Mouse (Mus musculus): ENCODE results near the gene Sparc.
A peak's percentile ranks its signal among the peaks of the same experiment; 100 is the strongest.
"Not testable (repeated sequence)": the region's sequence is repeated elsewhere in the genome, so short reads cannot be mapped to it uniquely, and the experiment has no call there.

The Sparc gene

DNA sequence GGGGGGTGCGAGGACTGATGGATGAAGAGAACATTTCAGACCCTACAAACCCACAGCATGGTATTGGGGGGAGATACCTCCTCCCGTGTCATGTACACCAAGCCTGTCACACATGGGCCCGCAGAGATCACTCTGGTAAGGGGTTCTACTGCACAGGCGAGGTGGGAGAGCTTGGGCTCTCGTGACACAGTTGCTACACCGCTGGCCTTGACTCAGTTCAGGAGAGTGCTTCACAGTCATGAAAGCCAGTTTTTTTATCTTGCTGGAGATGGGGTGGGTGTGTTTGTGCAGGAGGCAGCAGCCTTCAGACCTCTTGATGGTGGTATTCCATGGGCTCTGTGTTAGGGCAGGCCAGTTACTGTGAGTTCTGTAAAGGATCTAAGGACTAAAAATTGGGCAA is 13.1 kb upstream of the Sparc start:
- DNase-seq (ENCODE audit: extremely low spot score) = no peak

DNA sequence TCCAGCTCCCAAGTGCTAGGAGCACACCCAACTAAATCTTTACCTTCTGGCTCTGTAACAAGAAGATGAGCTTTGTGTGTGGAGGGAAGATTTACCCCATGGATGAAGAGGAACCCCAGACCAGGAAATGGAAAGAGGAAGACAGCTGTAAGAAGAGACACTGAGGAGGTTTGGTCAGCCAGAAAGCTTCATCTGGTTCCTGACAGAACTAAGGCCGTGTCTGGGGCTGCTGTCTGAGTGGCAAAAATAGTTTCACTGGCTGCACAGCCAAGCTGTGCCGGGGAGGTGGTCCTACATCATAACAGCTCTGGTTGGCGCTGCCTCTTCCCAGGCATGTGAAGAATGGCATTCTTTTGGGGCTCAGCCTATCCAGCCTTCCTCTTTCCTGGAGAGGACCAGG is 10.0 kb upstream of the Sparc start:
- DNase-seq (ENCODE audit: extremely low spot score) = no peak

DNA sequence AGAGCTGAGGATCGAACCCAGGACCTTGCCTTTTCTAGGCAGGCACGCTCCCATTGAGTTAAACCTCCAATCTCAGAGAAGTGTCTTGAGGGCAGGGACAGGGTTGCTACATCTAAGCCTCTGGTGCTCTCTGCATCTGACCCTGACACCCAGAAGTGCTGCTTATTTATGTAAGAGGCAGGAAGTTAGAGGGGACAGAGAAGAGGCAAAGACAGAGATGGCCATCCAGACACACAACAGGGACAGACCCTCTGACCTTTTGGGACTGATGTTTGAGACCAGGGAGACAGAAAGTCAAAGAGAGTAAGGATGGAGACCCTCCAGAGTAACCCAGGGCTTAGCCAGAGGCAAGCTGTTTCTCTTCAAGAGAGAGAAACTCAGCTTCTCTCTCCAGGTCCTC is 7.0 kb upstream of the Sparc start:
- no peak for DNase-seq (ENCODE audit: extremely low spot score)

DNA sequence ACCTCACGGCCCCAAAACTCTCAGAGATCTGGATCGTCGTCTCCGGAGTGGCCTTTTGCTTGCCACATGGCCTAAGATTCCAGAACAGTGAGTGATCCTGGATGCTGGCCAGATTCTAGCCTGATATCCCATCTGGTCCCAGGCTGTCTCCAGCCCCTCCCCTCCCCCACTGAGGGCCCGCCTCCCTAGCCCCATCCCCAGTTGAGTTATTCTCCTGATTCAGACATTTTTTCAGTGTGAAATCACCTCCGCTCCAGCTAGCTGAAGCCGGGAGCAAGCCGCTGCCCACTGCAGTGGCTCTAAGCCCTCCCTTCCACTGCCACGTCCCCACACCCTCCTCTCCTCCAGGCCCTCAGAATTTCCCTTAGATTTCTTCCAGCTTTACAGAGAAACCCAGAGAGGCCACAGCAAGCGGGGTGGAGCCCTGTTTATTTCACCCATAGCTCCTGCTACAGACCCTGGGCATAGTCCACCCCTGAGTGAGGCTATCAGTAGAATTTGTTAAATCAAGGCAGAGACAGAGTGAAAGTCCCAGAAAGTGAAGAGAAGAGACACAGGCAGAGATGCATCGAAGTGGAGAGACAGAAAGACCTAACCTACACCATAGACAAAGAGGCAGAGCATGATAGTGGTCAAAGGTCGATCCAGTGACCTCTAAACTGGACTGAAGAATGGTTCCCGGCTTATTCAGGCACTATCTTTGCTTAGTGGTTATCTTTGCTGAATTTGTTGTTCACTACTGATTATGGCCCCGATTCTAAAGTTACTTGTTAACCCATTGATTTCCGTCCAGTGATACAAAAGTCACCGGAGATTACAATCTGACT is 5.4 kb upstream of the Sparc start:
- DNase-seq (ENCODE audit: extremely low spot score) = peak; percentile 79

DNA sequence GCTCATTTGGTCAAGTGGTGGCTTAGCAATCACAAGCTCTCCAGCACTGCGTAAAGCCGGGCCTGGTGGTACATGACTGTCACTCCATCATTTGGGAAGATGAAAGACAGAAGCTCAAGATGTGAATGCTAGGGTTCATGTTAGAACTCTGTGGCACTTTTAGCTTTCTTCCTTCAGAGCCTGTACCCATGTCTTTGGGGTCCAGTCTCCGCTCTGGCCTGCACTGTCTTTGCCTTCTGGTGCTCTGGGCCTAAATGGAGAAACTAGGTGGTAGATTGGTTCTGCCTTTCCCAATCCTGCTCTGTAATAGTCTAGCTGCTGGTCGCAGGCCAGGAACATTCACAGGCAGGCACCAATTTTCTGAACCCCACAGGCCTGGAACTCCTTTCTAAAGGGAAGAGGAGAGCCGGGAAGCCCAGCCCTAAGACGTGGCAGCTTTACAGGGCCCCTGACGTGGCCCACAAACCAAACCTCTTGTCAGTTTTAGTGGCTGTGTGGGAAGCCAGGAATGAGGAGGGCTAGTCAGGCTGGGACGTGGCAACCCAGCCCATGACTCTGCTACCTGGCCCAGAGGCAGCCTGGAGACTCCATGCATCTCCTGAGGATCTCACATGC is 1.9 kb upstream of the Sparc start:
- DNase-seq (ENCODE audit: extremely low spot score) = no peak

DNA sequence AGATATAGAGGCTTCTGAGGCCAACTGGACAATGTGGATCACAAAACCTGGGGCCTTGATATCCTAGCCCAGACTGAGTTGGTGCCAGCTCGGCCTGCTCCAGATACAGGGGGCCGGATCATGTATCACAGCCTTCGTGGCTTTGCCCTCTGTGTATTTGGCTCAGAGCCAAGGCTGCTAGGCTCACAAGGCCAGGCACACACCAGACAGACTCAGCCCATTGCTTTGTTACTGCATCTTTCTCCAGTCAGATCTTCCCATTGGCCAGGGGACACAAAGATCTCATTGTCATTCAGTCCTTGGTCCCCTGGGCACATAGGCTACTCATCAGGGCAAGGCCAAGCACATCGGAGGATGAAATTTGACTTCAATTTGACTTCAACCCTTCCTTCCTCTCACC is 773 bp upstream of the Sparc start:
- no peak for DNase-seq (ENCODE audit: extremely low spot score)

DNA sequence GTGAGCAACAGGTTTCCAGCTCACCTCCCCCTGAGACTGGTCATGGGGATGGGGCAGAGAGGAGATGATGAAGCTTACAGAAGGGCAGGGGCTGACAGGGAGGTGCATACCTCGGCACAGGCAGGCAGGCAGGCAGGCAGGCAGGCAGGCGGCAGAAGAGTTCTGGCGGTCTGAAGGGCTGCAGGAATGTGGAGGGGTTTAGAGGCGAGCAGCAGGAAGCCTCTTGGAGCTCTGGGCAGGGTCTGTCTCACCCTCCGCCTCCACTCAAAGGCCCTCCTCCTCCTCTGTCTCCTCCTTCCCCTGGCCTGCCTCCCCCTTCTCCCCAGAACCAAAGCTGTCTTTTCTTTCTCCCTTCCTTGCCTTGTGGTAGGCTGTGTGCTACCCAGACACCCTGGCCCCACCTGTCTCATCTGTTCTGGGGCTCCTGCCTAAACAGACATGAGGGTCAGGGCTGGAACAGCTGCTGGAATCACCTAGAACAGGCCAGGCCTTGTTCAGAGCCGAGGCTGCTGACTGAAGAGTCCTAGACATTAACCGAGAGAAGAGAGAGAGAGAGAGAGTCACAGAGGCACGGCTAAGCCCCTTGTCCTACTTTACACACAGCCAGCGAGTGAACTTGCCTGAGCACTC is 3.2 kb downstream of the Sparc start:
- DNase-seq (ENCODE audit: extremely low spot score) = peak; percentile 77

DNA sequence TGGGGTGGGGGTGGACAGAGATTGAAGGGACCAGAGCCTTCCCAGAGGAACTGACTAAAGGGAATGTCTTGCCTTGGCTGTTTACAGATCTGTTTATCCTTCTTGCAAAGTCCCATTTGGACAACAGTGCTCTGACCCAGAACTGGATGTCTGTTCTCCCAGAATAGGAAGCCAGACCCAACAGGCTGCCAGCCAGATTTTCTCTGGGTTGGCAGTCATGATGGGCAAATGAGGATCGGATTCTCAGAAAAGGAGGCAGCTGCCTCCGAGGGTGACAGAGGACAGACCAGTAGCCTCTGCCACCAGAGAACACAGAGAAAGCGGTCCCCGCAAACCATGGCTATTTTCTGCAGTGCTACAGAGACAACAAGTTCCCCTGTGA is 3.7 kb downstream of the Sparc start:
- no peak for DNase-seq (ENCODE audit: extremely low spot score)

DNA sequence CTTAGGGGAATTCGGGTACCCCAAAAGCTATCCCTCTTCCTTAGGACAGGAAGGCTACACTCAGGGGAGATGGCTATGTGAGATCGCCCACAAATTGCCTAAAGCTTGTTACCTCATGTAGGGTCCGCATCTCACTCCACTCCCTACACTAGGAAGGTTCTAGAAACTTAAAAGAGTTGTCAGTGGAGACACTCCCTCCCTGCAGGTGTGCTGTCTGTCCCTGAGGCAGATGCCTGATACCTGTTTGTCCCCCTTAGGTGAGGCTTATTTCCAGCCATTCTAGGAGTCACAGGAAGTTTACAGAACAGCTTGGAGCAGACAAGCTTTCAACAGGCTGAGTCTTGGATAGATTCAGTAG is 4.3 kb downstream of the Sparc start:
- no peak for DNase-seq (ENCODE audit: extremely low spot score)

DNA sequence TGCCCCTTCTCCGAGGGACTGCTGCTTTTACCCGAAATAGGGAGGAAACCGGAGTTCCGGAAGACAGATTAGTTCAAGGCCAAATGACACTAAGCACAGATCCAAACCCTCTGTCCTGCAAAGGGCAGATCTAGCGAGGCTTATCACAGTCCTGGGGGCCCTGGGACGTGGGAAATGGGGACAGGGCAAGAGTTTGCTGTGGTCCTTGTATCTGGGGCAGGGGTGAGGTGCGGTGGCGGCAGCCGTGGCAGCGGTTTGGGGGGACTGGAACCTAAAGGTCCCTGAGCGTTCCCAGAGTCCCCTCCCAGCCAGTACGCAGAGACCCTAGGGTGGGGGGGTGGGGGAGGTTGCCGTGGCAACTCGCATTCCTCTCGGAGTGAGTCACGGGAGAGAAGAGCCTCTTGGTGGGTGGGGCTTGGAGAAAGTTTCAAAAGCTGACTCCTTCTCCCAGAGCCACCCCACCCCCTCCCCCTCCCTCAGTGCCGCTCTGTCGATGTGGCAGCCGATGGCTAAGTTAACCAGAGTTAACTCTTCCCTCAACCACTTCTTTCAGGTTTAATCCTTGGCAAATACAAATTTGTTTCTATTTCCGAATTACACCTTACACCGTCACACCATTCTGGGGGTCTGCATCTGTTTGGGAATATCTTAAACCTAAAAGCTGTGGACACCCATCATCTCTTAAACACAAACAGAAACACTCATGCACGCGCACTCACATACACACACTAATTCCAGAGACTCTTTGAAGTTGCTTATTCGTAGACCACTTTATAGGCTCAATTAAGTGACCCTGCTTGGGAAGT is 4.9 kb downstream of the Sparc start:
- peak; percentile 90 for DNase-seq (ENCODE audit: extremely low spot score)

DNA sequence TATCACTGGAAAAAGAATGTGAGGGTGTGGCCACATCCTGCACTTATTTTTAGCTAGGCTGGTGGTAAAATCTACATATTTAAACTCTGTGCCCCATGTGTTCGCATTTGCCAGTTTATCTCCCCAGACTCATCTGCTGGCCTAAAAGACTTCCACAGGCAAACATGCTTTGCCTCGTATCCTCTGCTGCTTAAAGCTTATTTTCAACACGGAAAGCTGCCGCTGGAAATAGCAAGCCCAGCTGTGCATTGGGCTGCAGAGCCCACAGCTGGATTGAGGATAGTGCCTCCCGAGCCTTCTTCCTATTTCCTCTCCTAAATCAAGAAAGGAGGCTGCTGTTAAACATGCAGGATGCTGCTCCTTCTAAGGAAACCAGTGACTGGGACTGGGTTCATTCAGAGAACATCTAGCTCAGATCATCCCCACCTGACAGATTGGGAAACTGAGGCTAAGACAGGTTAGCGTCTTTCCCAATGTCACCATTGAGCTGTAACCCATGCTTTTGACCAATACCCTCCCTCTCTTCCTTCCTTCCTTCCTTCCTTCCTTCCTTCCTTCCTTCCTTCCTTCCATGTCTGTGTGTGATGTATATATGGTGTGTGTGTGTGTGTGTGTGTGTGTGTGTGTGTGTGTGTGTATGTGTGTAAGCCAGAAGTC is 6.2 kb downstream of the Sparc start:
- DNase-seq (ENCODE audit: extremely low spot score) = no peak

DNA sequence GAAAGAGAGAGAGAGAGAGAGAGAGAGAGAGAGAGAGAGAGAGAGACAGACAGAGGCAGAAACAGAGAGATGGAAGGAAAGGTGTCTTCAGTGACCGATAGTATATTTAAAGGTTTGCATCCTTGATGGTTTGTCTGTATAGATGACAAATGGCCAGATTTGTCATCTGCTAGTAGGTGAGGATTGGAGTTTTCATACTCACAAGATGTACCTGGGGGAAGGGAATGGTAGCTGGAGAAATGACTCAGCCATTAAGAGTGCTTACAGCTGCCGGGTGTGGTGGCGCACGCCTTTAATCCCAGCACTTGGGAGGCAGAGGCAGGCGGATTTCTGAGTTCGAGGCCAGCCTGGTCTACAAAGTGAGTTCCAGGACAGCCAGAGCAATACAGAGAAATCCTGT is 7.3 kb downstream of the Sparc start:
- DNase-seq (ENCODE audit: extremely low spot score) = not testable (repeated sequence)

DNA sequence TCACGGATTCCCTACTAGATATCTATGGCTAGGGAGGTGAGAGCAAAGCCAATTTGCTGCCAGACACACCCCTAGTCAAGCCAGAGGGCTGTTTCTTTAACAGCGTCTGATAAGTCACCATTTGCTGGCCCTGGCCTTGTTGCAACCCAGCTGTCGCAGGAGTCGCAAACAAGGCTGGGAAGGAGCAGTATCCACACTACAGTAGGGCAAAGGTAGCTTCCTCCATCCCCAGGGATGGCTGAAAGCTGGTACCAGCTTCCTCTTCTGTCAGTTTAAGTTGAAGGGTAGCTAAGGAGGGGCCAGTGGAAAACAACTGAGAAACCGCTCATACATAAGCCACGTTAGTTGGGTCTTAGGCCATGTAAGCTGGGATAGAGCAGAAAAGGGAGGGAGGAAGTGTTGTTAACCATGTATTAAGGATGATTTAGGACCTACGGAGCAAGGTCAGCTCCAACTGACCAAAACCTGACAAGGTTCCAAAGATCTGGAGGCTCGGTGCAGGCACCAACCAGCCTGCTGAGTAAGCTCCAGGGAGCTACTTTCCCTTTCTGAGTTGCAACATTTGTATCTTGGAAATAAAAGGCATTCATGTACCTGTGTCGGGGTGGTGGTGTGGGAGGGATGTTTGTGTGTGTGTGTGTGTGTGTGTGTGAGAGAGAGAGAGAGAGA is 7.8 kb downstream of the Sparc start:
- DNase-seq (ENCODE audit: extremely low spot score) = no peak

DNA sequence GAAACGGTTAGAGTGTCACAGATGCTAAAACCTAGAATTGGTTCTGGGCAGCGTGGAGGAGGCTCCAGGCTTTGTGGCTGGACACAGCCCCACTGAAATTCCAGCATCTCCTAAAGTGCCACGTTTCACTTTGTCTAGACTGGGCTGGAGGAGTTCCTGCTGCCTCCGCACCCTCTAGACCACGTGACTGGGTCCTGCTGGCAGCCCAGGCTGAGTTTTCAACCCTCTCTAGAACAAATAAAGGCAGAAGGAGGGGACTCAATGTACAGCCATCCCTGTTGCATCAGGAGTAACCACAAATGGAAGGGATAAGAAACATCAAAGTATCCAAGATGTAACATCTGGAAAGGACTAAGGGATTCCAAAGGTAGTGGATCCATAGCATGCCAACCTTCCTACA is 8.7 kb downstream of the Sparc start:
- no peak for DNase-seq (ENCODE audit: extremely low spot score)

DNA sequence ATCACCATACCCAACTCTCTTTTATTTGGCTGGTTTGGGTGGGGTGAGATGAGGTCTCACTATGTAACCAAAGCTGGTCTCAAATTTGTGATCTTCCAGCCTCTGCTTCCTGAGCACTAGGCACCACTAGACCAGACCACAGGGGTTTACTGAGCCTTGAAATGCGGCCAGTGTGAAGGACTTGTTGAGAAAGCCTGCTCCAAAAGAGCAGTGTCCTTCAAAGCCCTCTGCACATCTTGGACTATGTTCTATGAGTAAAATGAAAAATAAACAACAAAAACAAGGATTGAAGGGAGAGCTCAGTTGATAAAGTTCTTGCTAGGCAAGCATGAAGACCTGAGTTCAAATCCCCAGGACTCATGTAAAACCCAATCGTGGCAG is 9.6 kb downstream of the Sparc start:
- no peak for DNase-seq (ENCODE audit: extremely low spot score)

DNA sequence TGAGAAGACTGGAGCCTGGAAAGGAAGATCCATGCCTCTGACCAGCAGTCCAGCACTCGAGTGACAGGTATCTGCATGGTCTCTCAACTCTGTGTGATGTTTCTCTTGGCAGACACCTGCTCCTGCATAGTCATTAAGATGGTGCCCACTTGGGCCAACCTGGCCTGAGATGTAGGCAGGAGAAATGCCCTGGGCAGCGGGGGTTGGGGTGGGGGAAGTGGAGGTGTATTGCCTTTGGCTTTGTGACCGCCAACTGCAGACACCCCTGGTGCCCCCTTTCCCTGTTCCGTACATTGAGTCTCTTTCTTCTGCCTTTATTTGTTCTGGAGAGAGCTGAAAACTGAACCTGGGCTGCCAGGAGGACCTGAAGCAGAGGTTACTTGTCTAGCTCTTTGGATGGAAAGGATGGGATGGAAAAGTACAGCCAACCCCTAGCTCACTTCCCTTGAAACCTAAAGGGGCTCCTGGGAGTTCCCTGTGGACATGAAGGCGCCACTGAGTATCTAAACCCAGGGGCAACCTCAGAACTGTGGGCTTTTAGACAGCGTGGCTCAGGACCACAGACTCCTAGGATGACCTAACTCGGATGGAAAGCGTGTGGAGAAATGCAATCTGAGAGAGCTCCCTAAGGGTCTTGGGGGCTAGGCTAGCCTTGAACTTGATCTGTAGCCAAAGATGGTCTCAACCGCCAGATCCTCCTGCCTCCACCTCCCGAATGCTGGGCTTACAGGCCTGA is 10.1 kb downstream of the Sparc start:
- DNase-seq (ENCODE audit: extremely low spot score) = no peak

DNA sequence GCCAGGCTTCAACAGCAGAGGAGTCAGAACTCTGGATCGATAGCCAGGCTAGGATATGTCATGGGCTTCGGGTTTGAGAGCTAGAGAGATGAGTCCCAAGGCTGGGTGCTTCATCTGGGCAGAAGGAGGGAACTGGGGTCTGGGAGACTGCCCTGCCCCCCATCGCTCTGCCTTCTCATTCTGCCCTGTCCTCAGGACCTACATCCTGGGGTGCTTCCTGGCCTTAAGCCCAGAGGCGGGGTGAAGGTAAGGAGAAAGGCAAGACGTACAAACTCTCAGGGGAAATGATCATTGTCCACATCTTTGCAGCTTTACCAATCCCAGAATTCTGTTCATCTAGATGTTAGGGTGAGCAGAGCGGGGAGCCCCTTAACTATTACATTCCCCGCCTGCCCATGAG is 10.9 kb downstream of the Sparc start:
- no peak for DNase-seq (ENCODE audit: extremely low spot score)

DNA sequence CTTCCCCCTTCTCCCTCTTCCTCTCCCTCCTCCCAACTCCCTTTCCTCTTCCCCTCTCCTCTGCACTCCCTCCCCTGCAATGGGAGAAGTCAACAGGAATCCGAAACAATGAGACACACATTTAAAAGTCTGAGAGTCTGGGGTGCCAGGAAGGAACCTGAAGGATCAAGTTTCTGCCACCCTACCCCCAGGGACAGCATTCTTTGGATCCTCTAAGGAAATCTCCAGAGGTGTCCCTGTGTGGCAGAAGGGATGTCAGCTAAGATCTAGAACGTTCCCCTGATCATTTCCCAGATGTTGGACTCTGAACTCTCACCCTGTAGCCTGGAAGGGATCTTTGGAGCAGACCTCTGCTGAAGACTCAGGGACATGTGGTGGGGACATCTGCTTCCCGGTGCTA is 12.5 kb downstream of the Sparc start:
- no peak for DNase-seq (ENCODE audit: extremely low spot score)

DNA sequence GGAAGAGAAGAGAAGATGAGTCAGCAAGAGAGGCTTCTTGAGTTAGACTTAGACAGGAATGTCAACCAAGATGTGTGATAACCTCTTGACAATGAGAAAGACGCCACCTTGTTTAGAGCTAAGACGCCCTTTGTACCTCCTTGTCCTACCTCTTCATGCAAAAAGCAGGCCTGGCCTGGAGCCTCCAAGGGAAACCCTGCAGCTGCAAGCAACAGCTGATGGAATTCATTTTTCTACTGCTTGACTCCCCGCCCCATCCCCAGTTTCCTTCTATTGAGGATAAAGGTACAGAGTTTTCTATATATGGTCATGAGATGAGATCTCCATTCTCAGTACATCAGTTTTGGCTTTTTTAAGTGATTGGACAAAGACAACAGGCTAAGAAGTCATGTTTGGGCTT is 13.0 kb downstream of the Sparc start:
- DNase-seq (ENCODE audit: extremely low spot score) = no peak

DNA sequence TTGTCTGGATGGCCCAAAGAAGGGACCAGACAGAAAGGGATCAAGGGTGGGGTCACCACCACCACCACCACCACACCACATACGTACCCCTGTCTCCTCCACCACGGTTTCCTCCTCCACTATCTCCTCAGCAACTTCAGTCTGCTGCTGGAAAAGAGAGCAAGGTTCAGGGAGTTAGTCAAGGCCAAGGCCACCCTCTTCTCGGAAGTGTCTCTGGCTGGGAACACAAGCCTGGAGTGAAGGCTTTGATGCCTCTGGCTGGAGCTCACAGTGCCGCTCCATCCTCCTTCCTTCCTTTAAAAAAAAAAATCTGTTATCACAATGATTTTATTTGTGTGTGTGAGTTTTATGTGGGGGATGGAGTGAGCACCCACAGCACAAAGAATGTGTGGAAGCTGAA is 15.8 kb downstream of the Sparc start:
- DNase-seq (ENCODE audit: extremely low spot score) = no peak
